Mouse (Mus musculus) heart, postnatal 0 days (tissue): ENCODE results near the gene Fosl1.
"Not testable (repeated sequence)": the region's sequence is repeated elsewhere in the genome, so short reads cannot be mapped to it uniquely, and the experiment has no call there.

Source experiments
- CTCF ChIP-seq: IDR thresholded peaks from 2 replicates; pipeline ENCODE4 v1.5.1; 2016; ENCODE audit warnings: antibody characterized with exemption, control low read depth, low read depth
- EP300 ChIP-seq: IDR thresholded peaks from 2 replicates; pipeline ENCODE4 v1.6.1; 2016; ENCODE audit warnings: antibody characterized with exemption, low read depth

- not testable (repeated sequence) for TF ChIP-seq CTCF, EP300
Observed at GRCm38 (mm10) chr19:5489721-5490120, 42.4 kb downstream of the Fosl1 start.
